Mouse (Mus musculus) right cerebral cortex, postnatal 25 days (tissue): Measurements from ENCODE around the gene Gm14214.

Experiments
- DNase-seq: peaks from one replicate; pipeline ENCODE4 v3.0.0; 2022

Gene Gm14214

DNA sequence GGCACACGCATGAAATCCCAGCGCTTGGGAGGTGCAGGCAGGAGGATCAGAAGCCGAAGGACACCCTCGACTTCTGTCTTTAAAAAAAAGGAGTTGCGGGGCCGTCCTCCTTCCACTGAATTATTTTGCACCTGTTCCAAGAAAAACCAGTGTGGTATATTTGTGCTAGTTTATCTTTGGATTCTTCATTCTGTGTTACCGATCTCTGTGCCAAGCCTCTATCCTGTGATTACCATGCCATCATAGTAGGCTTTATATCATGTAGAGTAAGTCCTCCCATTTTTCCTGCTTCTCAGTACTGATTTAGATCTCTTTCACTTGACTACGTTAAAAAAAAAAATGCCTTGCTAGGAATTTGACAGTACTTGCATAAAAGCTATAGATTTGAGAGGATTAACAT lies 1.8 kb upstream of the Gm14214 start:
- no peak for DNase-seq

- DNase-seq, result no peak
Measured at GRCm38 (mm10) chr2:154767051-154767450, 2.8 kb downstream of the Gm14214 start.

DNA sequence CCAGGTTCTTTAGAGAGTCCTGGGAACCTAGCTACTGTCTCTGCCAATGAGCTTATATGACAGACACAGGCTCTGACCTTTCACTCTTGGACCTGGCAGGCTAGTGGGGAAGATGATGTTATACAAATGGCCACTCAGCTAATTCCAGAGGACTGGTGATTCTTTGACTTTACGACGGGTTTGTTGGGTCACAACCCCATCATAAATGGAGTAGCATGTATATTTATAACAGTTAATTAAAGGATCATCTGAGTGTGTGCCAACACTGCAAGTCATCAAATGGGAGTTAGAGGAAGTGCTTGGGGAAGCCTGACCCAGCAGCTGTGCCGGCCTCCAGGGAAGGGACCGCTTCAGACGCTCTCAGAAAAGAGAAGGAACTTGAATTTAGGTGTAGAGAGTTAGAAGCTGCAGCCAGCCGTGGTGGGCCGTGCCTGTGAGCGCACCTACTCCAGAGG lies 4.2 kb downstream of the Gm14214 start:
- no peak for DNase-seq

DNA sequence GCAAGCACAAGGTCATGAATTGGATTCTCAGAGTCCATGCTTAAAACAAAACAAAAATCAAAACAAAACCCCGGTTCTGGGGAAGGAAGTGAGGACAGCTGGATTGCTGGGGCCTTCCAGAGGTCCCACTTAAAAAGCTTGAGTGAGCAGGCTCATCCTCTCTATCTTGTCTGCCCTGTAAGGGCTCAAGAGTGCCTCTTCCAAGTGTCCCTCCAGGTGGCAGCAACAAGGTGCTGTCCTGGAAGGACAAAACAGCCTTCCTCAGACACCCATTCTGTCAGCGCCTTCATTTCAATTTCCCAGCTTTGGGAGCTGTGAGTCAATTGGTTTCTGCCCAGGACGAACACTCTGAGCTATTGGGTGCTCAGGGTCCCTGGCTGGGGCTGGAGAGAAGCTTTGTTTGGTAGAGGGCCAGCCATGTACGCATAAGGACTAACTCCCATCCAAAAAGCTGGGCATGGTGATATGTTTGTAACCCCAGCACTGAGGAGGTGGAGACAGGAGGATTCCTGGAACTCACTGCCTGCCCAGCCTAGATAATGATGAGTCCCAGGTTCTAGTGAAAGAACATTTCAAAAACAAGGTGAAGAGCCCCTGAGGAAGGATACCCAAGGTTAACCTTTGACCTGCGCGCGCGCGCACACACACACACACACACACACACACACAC lies 4.9 kb downstream of the Gm14214 start:
- no peak for DNase-seq

GRCm38 (mm10) chr2:154763226-154763625 lies 6.6 kb downstream of the Gm14214 start:
- no peak for DNase-seq

DNA sequence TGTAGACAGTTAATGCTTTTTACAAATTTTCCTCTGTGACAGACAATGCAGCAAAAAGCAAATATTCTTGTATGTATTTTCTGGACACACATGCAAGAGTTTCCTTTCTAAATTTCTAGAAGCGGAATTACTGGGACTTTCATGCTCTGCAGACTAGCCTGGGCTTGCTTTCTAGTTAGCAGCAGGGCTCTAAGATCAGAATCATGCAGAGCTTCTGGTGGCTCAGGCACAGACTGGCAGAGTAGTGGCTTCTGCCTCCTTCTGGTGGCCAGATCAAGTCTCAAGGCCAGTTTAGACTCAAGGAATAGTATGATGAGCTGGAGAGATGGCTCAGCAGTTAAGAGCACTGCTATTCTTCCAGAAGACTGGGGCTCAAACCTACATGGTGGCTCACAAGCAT lies 11.4 kb downstream of the Gm14214 start:
- DNase-seq, result no peak

DNA sequence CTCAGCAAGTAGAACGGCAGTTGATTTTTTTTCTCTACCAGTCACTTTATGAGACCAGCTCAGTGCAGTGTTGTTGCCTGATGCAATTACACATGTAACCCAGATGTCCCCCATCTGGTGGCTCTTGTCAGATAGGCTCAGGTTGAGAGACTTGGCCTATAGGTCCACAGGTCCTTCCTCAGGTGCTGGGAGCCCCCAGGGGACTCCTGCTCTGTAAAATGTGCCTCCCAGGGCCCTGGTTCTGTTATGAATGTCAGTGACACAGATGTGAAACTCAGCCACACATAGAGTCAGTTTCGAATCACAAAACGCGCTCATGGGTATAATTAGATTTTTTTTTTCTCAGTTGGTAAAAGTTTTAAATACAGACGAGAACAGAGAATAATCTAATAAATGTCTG lies 12.1 kb downstream of the Gm14214 start:
- no peak for DNase-seq

DNA sequence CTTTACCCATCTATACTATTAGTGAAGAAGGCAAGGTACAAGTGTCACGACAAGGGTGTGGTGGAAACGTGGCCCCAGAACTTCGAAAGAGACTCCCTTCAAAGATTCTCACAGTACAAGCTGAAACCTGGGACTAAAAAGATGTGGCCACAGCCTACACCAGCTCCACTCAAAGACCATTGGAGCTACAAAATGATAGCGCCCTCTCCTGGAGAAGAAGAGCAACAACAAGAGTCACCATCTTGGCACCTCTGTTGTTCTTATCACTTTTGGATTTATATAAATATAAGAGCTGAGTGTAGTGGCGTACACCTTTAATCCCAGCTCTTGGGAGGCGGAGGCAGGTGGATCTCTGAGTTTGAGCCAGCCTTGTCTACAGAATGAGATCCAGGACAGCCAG lies 14.0 kb downstream of the Gm14214 start:
- DNase-seq, result no peak

DNA sequence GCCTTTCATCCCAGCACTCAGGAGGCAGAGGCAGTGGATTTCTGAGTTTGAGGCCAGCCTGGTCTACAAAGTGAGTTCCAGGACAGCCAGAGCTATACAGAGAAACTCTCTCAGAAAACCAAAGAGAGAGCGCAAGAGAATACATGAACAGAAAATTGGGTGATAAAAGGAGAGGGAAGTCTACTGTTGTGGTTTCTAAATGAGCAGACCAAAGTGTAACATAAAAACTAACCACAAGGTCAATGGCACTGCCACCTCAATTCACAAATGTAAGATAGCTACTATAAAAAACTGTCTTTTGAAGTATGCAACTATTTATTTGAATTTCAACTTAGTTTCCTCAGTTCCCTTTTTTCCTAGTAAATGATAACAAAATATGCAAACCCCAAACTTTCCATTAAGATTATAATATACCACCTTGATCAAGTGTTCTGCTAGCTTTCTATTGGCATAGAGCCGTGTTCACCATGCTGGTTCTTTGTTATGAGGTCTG lies 15.7 kb downstream of the Gm14214 start:
- no peak for DNase-seq

DNA sequence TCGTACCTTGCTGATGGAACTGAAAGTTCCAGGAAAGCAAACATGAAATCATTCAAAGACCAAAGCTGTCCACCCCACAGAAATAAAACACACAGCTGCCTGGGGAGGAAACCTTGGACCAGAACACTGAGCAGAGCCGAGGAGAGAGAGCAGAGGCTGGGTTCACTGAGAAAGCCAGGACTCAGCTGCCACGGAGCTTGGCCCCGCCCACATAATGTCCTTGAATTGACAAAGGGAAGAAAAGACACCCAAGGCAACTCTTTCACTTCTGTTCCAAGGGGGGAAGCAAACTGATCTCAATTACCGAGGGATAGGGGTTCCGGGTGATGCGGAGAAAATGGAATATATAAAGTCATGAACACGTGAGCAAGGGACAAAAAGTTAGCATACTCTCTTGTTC lies 17.9 kb downstream of the Gm14214 start:
- no peak for DNase-seq

DNA sequence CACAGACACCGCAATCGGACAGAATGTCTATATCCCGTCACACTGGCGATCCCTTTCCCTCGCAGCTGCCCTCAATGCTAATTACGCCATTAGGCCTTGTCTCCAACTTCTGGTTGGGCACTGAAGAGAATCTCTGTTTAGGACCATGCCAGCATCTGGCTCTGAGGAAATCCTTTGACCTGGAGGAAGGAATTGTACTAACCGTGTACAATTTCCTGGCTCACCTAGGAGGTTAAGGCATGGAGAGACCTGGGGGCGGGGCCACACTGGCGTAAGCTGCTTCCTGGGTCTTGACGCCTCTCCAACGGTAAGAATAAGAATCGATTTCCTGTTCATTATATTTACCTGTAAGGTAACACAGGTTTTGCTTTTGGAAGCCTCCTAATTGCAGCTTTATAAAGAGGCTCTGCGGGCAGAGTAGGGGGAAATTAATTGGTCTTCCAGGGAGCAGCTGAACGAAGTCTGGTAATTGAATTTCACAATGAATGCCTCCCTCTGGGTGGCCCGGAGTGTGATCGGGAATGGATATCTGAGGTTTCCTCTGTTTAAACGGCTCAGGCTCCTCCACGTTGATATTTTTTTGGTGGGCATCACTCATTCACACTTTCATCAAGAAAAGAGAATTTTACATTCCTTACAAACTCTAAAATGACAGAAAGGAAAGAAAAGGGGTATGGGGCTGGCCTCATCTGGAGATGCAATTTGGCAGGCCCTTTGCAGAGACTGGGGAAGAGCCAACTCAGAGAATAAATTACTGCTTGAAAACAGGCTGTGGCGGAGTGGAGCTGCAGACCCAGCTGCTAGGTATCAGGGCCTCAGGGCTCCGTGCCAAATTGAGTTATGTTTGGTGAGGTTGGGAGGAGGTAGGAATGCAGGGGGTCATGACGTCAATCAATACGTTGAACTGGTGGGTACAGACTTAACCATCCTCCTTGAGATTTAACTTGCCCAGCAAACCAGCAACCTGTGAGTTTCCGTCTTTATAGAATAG lies 20.5 kb downstream of the Gm14214 start:
- no peak for DNase-seq

DNA sequence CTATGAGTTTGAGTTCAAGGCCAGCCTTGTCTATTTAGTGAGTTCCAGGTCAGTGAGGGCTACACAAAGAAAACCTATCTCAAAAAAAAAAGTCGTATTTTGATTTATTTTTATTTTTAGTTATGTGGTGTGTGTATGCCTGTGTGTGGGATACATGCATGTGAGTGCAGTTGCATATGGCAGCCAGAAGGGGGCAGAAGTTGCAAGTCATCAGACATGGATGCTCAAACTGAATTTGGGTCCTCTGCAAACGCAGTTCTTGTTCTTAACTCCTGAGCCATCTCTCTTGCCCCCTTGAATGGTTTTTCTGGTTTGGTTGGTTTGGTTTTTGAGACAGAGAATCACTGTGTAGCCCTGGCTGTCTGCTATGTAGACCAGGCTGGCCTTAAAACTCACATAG lies 21.4 kb downstream of the Gm14214 start:
- DNase-seq, result no peak

- DNase-seq, result no peak
Measured at GRCm38 (mm10) chr2:154743915-154744314, 25.9 kb downstream of the Gm14214 start.

DNA sequence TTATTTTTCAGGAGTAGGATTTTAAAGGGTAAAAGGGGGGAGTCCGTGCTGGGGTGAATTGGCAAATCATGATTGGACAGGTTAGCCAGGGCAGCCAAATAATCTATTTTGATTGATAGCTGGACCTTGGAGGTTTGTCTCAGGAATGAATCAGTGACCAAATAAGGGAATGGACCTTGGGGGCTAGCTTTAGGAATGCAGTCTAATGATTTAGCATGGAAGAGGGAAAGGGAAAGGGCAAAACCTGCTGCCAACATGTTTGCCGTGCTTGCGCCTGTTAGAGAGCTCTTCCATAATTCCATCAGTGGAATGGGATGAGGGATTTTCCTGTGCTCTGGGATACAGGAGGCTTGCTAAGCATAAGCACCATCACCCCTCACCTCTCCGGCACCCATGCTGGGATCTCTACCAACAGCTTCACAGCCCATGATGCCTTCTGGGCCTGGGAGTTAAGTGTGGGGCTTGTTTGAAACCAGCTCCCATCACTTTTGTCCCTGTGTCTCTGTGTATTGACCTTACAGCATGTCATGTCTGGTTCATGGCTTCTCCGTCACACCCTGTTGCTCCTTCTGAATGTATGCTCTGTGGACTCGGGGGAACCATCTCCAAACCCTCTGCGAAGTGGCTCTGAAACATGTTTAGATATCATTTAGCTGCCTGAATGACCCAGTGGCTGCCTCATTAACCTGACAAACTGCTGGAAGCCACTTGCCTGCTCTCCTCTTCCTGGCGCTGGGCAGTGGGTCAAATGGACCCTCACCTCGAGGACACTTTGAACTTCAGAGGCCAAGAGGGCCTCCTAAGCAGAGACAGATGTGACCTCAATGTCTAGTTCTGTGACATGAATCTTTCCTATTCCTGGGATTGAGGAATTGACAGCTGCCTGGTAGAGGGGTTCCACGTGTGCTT lies 26.7 kb downstream of the Gm14214 start:
- no peak for DNase-seq

DNA sequence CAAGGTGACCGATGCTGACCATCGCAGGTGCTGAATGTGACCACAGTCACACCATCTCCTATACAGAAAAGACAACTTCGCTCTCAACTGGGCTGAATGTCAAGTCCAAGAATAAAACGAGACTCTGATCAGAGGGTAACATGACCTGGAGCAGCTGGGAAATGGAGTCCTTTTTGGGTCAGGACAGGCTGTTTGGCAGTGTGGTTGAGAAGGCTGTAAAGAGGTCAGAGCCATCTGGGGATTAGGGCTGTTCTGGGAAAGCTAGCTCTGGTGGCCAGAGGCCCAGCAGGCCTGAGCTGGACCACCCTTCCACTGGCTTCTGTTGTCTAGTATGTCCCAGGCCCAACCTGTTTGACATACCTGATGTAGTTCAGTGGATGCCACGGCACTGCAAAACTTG lies 31.2 kb downstream of the Gm14214 start:
- no peak for DNase-seq

GRCm38 (mm10) chr2:154735986-154736385 lies 33.8 kb downstream of the Gm14214 start:
- DNase-seq, result no peak

DNA sequence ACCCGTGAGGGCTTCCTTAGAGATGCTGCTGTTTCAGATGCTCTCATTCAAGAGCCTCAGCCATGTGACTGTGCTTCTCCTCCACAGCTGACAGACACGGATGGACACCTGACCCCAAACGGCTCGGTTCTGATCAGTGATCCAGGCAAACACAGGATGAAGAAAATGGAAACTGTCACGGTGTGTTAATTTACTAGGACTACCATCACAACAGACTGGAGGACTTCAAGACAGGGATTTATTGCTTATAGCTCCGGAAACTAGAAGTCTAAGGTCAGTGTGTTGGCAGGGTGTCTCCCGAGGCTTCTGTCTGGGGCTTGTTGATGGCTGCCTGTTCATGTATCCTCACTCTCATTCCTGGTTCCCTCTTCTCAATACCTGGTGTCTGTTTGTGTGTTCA lies 34.4 kb downstream of the Gm14214 start:
- no peak for DNase-seq

- no peak for DNase-seq
Measured at GRCm38 (mm10) chr2:154734977-154735376, 34.9 kb downstream of the Gm14214 start.

DNA sequence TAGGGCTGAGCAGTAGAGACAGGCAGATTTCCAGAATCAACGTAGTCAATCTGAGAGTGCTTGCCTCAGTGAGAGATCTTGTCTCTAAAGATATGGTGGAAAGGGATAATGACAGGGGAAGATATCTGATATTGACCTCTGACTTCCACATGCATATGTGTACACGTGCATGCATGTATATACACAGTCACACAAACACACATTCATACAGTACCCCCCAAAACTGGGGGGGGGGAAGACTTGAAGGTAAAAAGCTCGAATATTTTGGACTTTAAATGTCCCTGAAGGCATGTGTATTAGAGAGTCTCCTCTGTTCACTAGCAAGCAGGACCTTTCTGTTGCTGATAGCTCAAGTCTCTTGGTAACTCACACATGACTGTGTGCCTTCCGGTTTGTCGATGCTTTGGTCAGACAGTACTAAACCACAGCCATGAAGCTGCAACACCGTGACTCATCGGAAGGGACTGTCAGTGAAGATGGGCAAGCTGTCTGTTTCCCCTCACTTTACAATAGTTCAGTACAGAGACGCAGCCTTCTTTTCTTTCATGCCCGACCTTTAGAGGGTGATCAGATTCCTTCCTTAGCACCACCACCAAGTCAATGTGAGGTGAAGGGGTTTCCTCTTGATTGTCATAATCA lies 37.2 kb downstream of the Gm14214 start:
- DNase-seq, result no peak

GRCm38 (mm10) chr2:154731916-154732315 lies 37.9 kb downstream of the Gm14214 start:
- no peak for DNase-seq

DNA sequence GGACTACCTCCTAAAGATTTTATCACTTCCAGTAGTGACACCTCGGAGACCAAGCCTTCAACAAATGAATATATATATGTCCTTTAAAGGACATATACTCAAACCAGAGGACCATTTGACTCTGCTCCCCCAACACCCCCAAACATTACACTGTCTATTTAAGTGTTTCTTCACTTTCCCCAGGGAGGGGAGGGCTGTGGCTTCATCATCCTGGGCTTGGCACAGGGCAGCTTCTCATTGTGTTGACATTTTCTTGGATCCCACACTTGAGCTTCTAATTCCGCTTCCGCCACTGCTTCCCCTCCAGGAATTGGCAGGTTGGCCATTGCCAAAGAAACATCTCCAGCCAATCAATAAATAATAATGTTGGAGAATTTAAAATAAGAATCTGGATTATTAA lies 39.0 kb downstream of the Gm14214 start:
- DNase-seq, result no peak

DNA sequence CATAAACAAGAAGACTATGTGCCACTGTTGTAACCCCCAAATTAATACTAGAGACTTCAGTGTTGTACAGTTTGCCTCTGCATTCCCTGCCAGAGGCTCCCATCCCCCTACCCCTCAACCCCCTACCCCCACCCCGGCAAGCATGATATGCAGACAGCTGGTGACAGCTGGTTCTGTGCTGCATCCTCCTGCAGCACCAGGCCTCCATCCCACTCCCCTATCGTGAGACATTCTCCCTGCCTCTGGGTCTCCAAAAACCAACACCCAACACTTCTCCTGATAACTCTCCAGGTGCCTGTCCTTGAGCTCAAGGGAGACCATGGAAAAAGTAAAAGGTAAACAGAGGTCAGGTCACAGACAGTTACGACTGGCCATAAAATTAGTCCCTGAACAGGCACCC lies 40.1 kb downstream of the Gm14214 start:
- no peak for DNase-seq
